Mouse (Mus musculus): ENCODE measurements around the gene Eif4g3.

DNA sequence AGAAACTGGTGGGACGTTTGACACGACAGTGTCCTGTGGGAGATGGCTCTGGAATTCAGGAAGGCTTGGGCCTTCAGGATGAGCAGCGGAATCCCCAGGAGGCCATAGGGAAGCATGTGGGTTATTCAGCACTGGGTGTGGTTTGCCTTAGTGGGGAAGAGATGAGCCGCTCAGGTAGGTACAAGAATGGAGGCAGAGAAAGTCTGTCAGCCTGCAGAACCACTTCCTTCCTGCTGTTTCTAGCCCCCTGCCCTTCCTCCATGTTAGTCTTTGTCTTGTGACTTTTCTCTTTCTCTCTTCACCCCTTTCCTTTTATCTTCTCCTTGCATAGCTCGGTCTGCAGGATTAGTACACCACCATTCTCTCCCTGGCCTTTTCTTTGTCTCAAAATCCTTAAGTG, 229.6 kb downstream of the Eif4g3 start:
- TF ChIP-seq POLR2A (IDR thresholded peaks at IDR 0.05; ENCODE audit: control insufficient read depth, extremely low read depth, insufficient read depth, low read length, poor library complexity): no peak
- TF ChIP-seq CTCF (IDR thresholded peaks at IDR 0.05; ENCODE audit: borderline replicate concordance, control insufficient read depth, extremely low read depth, insufficient read depth, low read length, poor library complexity): no peak

Measured in thymus, adult 2 months (tissue).